Mouse (Mus musculus) ES-CJ7 (cell line): ENCODE data around the gene Mapk10.

Source experiments
- DNase-seq: peaks from one replicate; pipeline ENCODE4 v3.0.0; 2011; ENCODE audit warnings: low read depth, low spot score

The Mapk10 gene

GRCm38 (mm10) chr5:103211101-103211848, at the start of gene Mapk10:
TSS of gene Mapk10 (minus strand) at chr5:103211334.
- DNase-seq, result peak; percentile 89

GRCm38 (mm10) chr5:103256144-103256543, 45.0 kb upstream of the Mapk10 start:
- no peak for DNase-seq

- no peak for DNase-seq
Measured at GRCm38 (mm10) chr5:103242430-103242829, 31.3 kb upstream of the Mapk10 start.

GRCm38 (mm10) chr5:103231822-103232221, 20.7 kb upstream of the Mapk10 start:
- DNase-seq, result no peak

GRCm38 (mm10) chr5:103230334-103230733, 19.2 kb upstream of the Mapk10 start:
- no peak for DNase-seq

- DNase-seq, result no peak
Measured at GRCm38 (mm10) chr5:103229321-103229720, 18.2 kb upstream of the Mapk10 start.

GRCm38 (mm10) chr5:103221997-103222396, 10.9 kb upstream of the Mapk10 start:
- no peak for DNase-seq

GRCm38 (mm10) chr5:103210644-103211043, 490 bp downstream of the Mapk10 start:
- DNase-seq, result no peak

GRCm38 (mm10) chr5:103210018-103210417, 1.1 kb downstream of the Mapk10 start:
- DNase-seq, result no peak

GRCm38 (mm10) chr5:103209486-103209885, 1.6 kb downstream of the Mapk10 start:
- no peak for DNase-seq

- no peak for DNase-seq
Measured at GRCm38 (mm10) chr5:103208869-103209268, 2.3 kb downstream of the Mapk10 start.

- no peak for DNase-seq
Measured at GRCm38 (mm10) chr5:103208021-103208511, 3.1 kb downstream of the Mapk10 start.

GRCm38 (mm10) chr5:103197796-103198325, 13.3 kb downstream of the Mapk10 start:
- no peak for DNase-seq

- DNase-seq, result no peak
Measured at GRCm38 (mm10) chr5:103194549-103194948, 16.6 kb downstream of the Mapk10 start.

GRCm38 (mm10) chr5:103193700-103194099, 17.4 kb downstream of the Mapk10 start:
- no peak for DNase-seq

- DNase-seq, result peak; percentile 77
Measured at GRCm38 (mm10) chr5:103191577-103191976, 19.6 kb downstream of the Mapk10 start.

- DNase-seq, result no peak
Measured at GRCm38 (mm10) chr5:103184256-103184655, 26.9 kb downstream of the Mapk10 start.

- DNase-seq, result no peak
Measured at GRCm38 (mm10) chr5:103181622-103182021, 29.5 kb downstream of the Mapk10 start.

- no peak for DNase-seq
Measured at GRCm38 (mm10) chr5:103177010-103177409, 34.1 kb downstream of the Mapk10 start.

- no peak for DNase-seq
Measured at GRCm38 (mm10) chr5:103175989-103176388, 35.1 kb downstream of the Mapk10 start.

GRCm38 (mm10) chr5:103174607-103175006, 36.5 kb downstream of the Mapk10 start:
- DNase-seq, result no peak

GRCm38 (mm10) chr5:103171207-103171606, 39.9 kb downstream of the Mapk10 start:
- DNase-seq, result no peak

- DNase-seq, result no peak
Measured at GRCm38 (mm10) chr5:103167371-103167770, 43.8 kb downstream of the Mapk10 start.
